12 mouse cellular contexts compared by ENCODE assay signal in genomic region chr14:106393978-106394377, GRCm38 (mm10).
DNase-seq lines count a peak whose midpoint lies in the region; ATAC-seq lines count a peak whose summit lies in the region.
"Had no signal": no experiment of that assay in that cellular context is flagged by ENCODE, and none has a peak within 500 bp of the region (broad histone marks: within the 10 kb centered on the region; RNA-seq: fewer than 3 reads in every experiment).

No protein-coding gene starts in this region.

- no peaks in the 10 kb centered on the region for H3K36me3 ChIP-seq in midbrain, embryonic 16.5 days (ENCODE audit: control insufficient read depth, insufficient read depth, low read length)

- WGBS in midbrain, embryonic 16.5 days: 89% methylated on average over 4 of the region's 4 CpGs

- H3K4me3 ChIP-seq in midbrain, embryonic 16.5 days (ENCODE audit: low read depth, low read length): no peak overlapping the region
- H3K4me3 ChIP-seq: megakaryocyte, embryonic 14.5 days had no signal

- no peaks in the 10 kb centered on the region for H3K4me1 ChIP-seq in midbrain, embryonic 16.5 days (ENCODE audit: control insufficient read depth, insufficient read depth, low read length)
- H3K4me1 ChIP-seq: megakaryocyte, embryonic 14.5 days had no signal

- H3K27me3 ChIP-seq in midbrain, embryonic 16.5 days (ENCODE audit: control insufficient read depth, insufficient read depth, low read depth, low read length): no peaks in the 10 kb centered on the region
- H3K27me3 ChIP-seq: megakaryocyte, embryonic 14.5 days had no signal

- ATAC-seq in midbrain, embryonic 16.5 days: no peak
- ATAC-seq: hindbrain, embryonic 16.5 days had no signal

- H3K9me3 ChIP-seq in midbrain, embryonic 16.5 days (replicated peaks; ENCODE audit: control insufficient read depth, low read length, poor library complexity, severe bottlenecking): no peaks in the 10 kb centered on the region
- H3K9me3 ChIP-seq: megakaryocyte, embryonic 14.5 days had no signal

- no peak overlapping the region for H3K4me2 ChIP-seq in midbrain, embryonic 16.5 days (ENCODE audit: low read length)

- H3K9ac ChIP-seq in midbrain, embryonic 16.5 days (ENCODE audit: low read depth, low read length): no peak overlapping the region

- peak; percentile 36 for DNase-seq in kidney, adult 11 months
- DNase-seq in kidney, adult 18-20 months: no peak
- peak; percentile 5 for DNase-seq in NIH3T3 (ENCODE audit: low read depth)
- DNase-seq in gonadal fat pad, adult 2 months (ENCODE audit: low read depth): peak; percentile 17
- DNase-seq in lung, postnatal 36 days: peak; percentile 7
- DNase-seq in spleen, postnatal 10 days (ENCODE audit: low spot score in 2 of 2): no peak
- DNase-seq: cerebellum, postnatal 36 days; liver; thymus, postnatal 14 days had no signal

- H3K27ac ChIP-seq in midbrain, embryonic 16.5 days (ENCODE audit: low read length): no peak overlapping the region

Comparison
In these comparisons a context has a peak if more than half of its experiments do, and no peak if none do; other contexts are left out.
1. DNase-seq: peak in kidney, adult 11 months (single experiment), NIH3T3 (single experiment), gonadal fat pad, adult 2 months (single experiment) and lung, postnatal 36 days (single experiment); none in kidney, adult 18-20 months (single experiment) and spleen, postnatal 10 days (0 of 2).